Mouse (Mus musculus): ENCODE measurements at regions not wholly inside any gene's neighbourhood (a gene's known extent, or its start where the extent isn't known, plus 50 kb on each side); places are given as distances from the start of the nearest gene placed in this dataset.

- no peak for TF ChIP-seq ZC3H11A (IDR thresholded peaks at IDR 0.05; ENCODE audit: borderline replicate concordance, low read depth, low read length)
- no peak for TF ChIP-seq ZNF384 (IDR thresholded peaks at IDR 0.05; ENCODE audit: low read depth, low read length)
These were observed 129.7 kb upstream of the Rasa1 start for GRCm38 (mm10) chr13:85418671-85419070.
